Mouse (Mus musculus) activated CD4-positive, CD25-positive, alpha-beta regulatory T cell, adult 9 weeks (primary cell): Measurements from ENCODE around the gene Serpinb9. TPM values are rescaled to one million over a fixed set of nuclear protein-coding genes. Genes with fewer than 3 reads are reported as not detected.

Experiments used
- polyA plus RNA-seq: library from polyadenylated mRNA; unstranded; fragments of 100-300 nt; shearing (Covaris generic); gene quantifications from one replicate; pipeline ENCODE4 v1.2.1, GENCODE M21; 2017

Serpinb9 gene
- 33.8 TPM for polyA plus RNA-seq

GRCm38 (mm10) chr13:33002950-33003349 is at the start of gene Serpinb9:
TSS of gene Serpinb9 (plus strand) at chr13:33003250.

DNA sequence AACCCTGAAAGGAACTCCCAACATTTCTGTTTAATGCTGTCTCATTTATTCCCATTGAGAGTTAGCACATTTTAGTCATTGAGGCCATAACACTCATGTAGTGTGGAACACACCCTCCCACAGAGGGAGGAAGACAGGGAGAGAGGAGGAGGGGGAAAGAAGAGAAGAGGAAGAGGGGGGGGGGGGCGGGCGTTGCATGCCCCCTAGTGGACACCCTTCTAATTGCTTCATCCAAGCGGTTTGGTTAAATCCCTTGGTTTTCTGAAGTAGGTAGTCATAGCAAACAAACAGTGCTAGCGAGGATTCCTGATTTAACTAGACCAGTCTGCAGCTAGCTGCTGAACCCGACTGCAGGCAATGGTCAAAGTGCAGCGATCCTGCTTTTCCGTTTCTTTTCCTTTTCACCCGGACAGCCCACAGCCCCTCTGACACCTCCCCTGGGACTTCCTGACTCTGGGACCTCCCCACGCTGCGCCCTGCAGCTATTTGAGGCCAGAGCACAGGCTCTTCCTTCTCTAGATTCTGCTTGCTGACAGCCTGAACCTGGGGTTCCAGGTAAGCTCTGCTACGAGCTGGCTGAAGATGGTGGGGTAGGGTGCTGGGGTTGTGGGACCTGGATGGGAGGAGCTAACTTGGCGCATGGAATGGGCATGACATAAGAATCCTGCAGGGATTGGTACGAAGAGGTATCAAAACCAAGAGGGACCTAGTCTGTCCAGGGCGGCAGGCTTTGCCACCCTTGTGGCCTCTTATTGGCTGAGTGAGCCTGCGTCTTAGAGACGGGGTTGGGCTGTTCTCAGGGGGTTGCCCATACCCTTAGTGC is 37.9 kb upstream of the Serpinb9 start, which contains the start of gene Serpinb6b:
Serpinb6b (plus strand) TSS at position 221 of the 823 bp plus-strand sequence.

DNA sequence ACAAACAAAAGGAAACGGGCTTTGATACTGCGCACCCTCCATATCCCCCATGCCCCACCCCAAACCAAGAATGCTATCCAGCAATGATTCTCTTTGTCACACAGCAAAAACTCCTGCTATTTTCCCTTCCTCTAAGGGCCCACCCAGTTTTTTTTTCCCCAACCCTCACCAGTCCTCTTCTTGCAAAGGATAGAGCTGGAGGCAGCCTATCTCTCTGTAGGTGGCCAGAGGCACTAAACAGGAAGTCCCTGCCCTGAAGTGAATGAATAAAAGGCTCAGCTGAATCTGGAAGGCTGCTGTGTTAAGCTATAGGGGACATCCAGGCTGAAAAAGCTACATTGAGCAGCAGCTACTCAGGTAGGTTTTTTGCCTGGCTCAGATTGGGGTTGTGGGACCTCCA is 24.2 kb downstream of the Serpinb9 start, which contains the start of gene Serpinb9b:
Serpinb9b (plus strand) TSS at position 173 of the 400 bp plus-strand sequence.

Other genes with a start within 250 kb of the Serpinb9 start
- gene Mylk4, start 219.3 kb upstream of the Serpinb9 start, polyA plus RNA-seq = not detected
- gene Wrnip1, start 201.2 kb upstream of the Serpinb9 start, polyA plus RNA-seq = 12.5 TPM
- not detected for gene D930007J09Rik, start 200.4 kb upstream of the Serpinb9 start, polyA plus RNA-seq
- 5.7 TPM for gene Serpinb1a, start 152.1 kb upstream of the Serpinb9 start, polyA plus RNA-seq
- not detected for gene Serpinb1c, start 105.0 kb upstream of the Serpinb9 start, polyA plus RNA-seq
- 27.4 TPM for gene Serpinb6b, start 38.0 kb upstream of the Serpinb9 start, polyA plus RNA-seq
- not detected for gene Serpinb9b, start 24.2 kb downstream of the Serpinb9 start, polyA plus RNA-seq
- not detected for gene Serpinb1b, start 75.3 kb downstream of the Serpinb9 start, polyA plus RNA-seq
- gene Serpinb9c, start 156.5 kb downstream of the Serpinb9 start, polyA plus RNA-seq = not detected
- not detected for gene Serpinb9d, start 189.7 kb downstream of the Serpinb9 start, polyA plus RNA-seq
- gene Serpinb9e, start 246.4 kb downstream of the Serpinb9 start, polyA plus RNA-seq = not detected